In the genomic region with DNA sequence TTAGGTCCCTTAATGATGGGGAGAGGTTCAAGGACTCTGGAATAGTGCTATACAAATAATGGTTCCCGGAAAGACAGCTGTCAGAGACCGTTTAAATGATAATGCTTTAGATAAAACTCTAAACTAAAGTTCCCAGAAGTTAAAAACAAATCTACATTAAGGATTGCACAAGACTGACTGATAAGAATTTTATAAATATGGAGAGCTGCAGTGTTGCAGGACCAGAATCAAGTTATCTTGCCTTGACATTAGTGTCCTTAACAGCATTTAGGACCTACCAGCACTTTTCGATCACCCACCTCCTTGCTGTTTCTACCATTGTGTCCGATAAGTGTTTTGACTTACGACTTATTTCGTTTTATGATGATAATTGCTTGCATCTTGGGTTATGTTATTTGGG, we compare ENCODE assay signal across 24 mouse cellular contexts. TPM values are rescaled to one million over a fixed set of nuclear protein-coding genes. Genes with fewer than 3 reads are reported as not detected.
"Had no signal": no experiment of that assay in that cellular context is flagged by ENCODE, and none has a peak within 500 bp of the region (broad histone marks: within the 10 kb centered on the region; RNA-seq: fewer than 3 reads in every experiment).

No protein-coding gene starts in this region.

- H3K36me3 ChIP-seq: limb, embryonic 10.5 days; limb, embryonic 13.5 days; midbrain, embryonic 12.5 days; midbrain, embryonic 15.5 days; neural tube, embryonic 13.5 days had no signal

- ATAC-seq: inflammation-experienced regulatory T-cells, adult 6 months; intestine, embryonic 16.5 days; lung, postnatal 0 days; midbrain, embryonic 15.5 days had no signal

- H3K4me1 ChIP-seq: midbrain, embryonic 12.5 days; neural tube, embryonic 13.5 days had no signal

- DNase-seq: kidney, adult 18-20 months; kidney, adult 9 months; kidney, postnatal 14 days; kidney, postnatal 4 days; lung, embryonic 14.5 days; retina, postnatal 1 day; right cerebral cortex, postnatal 25 days; thymus, adult 2 months; thymus, postnatal 14 days; thymus, postnatal 4 days had no signal

- H3K4me3 ChIP-seq: limb, embryonic 10.5 days; limb, embryonic 13.5 days; midbrain, embryonic 12.5 days; midbrain, embryonic 15.5 days; neural tube, embryonic 13.5 days had no signal

- H3K9ac ChIP-seq: limb, embryonic 13.5 days; lung, embryonic 14.5 days; midbrain, embryonic 12.5 days; midbrain, embryonic 15.5 days; neural tube, embryonic 13.5 days had no signal

- H3K9me3 ChIP-seq: limb, embryonic 10.5 days; limb, embryonic 13.5 days; midbrain, embryonic 15.5 days had no signal

- H3K4me2 ChIP-seq: limb, embryonic 13.5 days; lung, embryonic 14.5 days; midbrain, embryonic 12.5 days; midbrain, embryonic 15.5 days; neural tube, embryonic 13.5 days had no signal

- H3K27me3 ChIP-seq: limb, embryonic 13.5 days; midbrain, embryonic 12.5 days; midbrain, embryonic 15.5 days; neural tube, embryonic 13.5 days had no signal

- H3K27ac ChIP-seq: limb, embryonic 10.5 days; limb, embryonic 13.5 days; midbrain, embryonic 12.5 days; midbrain, embryonic 15.5 days; neural tube, embryonic 13.5 days; stomach, postnatal 0 days had no signal

RNA-seq across cellular contexts. Expression of gene Mgst2, which starts 21.9 kb away (rescaled TPM):
- total RNA-seq: layer of hippocampus, adult 18-20 months; layer of hippocampus, postnatal 14 days; left cerebral cortex, adult 18-20 months; left cerebral cortex, postnatal 25 days; liver, adult 2 months had no signal
